Comparison of ENCODE assay signal across 16 mouse cellular contexts in genomic region chr7:139399572-139399971, GRCm38 (mm10). TPM values are rescaled to one million over a fixed set of nuclear protein-coding genes. Genes with fewer than 3 reads are reported as not detected.
DNase-seq lines count a peak whose midpoint lies in the region; ATAC-seq and TF ChIP-seq lines count a peak whose summit lies in the region.
"Had no signal": no experiment of that assay in that cellular context is flagged by ENCODE, and none has a peak within 500 bp of the region (broad histone marks: within the 10 kb centered on the region; RNA-seq: fewer than 3 reads in every experiment).

No protein-coding gene starts in this region.

- no peak for TF ChIP-seq EP300 in lung, postnatal 0 days (IDR thresholded peaks at IDR 0.05)

- no peaks in the 10 kb centered on the region for H3K27me3 ChIP-seq in lung, postnatal 0 days (replicated peaks; ENCODE audit: insufficient read depth, low read length)
- H3K27me3 ChIP-seq in small intestine, adult 2 months (ENCODE audit: control insufficient read depth, insufficient read depth, low read length) = no peaks in the 10 kb centered on the region
- H3K27me3 ChIP-seq: embryonic facial prominence, embryonic 13.5 days; forebrain, embryonic 13.5 days; heart, embryonic 12.5 days; hindbrain, embryonic 15.5 days had no signal

- TF ChIP-seq POLR2A in small intestine, adult 2 months (IDR thresholded peaks at IDR 0.05; ENCODE audit: low read depth, low read length) = no peak

- 61% methylated on average over 4 of the region's 4 CpGs for WGBS in lung, postnatal 0 days
- 27% methylated on average over 4 of the region's 4 CpGs for WGBS in small intestine, adult 2 months

- H3K4me2 ChIP-seq in lung, postnatal 0 days (replicated peaks; ENCODE audit: low read depth, low read length) = no peak overlapping the region
- H3K4me2 ChIP-seq: embryonic facial prominence, embryonic 13.5 days; forebrain, embryonic 13.5 days; heart, embryonic 12.5 days; hindbrain, embryonic 15.5 days had no signal

- no peaks in the 10 kb centered on the region for H3K36me3 ChIP-seq in lung, postnatal 0 days (ENCODE audit: insufficient read depth, low read length)
- no peaks in the 10 kb centered on the region; the same call in 1 of the 2 replicates for H3K36me3 ChIP-seq in small intestine, adult 2 months (ENCODE audit: control insufficient read depth, insufficient read depth, low read length)
- H3K36me3 ChIP-seq: embryonic facial prominence, embryonic 13.5 days; heart, embryonic 12.5 days; hindbrain, embryonic 15.5 days had no signal

- peak; percentile 44 for DNase-seq in cerebellum, adult 11-12 months
- DNase-seq in cerebellum, adult 8-10 months = no peak
- no peak for DNase-seq in lung, postnatal 0 days (ENCODE audit: low spot score)
- DNase-seq in lung, adult 18-20 months = no peak
- DNase-seq in 416B (ENCODE audit: low read depth) = peak; percentile 26
- DNase-seq in adrenal gland, postnatal 25 days = no peak
- DNase-seq: cerebellum, adult 11 months; cerebellum, adult 9-11 months; cerebellum, postnatal 36 days; gastrocnemius, adult 2 months; gastrocnemius, postnatal 25 days had no signal

- H3K9me3 ChIP-seq in lung, postnatal 0 days (ENCODE audit: low read length) = no peaks in the 10 kb centered on the region
- H3K9me3 ChIP-seq: embryonic facial prominence, embryonic 13.5 days; forebrain, embryonic 13.5 days; heart, embryonic 12.5 days; hindbrain, embryonic 15.5 days had no signal

- H3K9ac ChIP-seq in lung, postnatal 0 days (replicated peaks; ENCODE audit: low read depth) = no peak overlapping the region
- H3K9ac ChIP-seq: embryonic facial prominence, embryonic 13.5 days; forebrain, embryonic 13.5 days; heart, embryonic 12.5 days; hindbrain, embryonic 15.5 days had no signal

- TF ChIP-seq CTCF in lung, postnatal 0 days (IDR thresholded peaks at IDR 0.05) = no peak
- no peak for TF ChIP-seq CTCF in small intestine, adult 2 months (IDR thresholded peaks at IDR 0.05; ENCODE audit: extremely low read depth, insufficient read length, insufficient replicate concordance, low read depth, low read length)

- no peak overlapping the region for H3K4me3 ChIP-seq in lung, postnatal 0 days (ENCODE audit: low read depth, low read length)
- H3K4me3 ChIP-seq in small intestine, adult 2 months (ENCODE audit: low read depth, low read length) = no peak overlapping the region
- H3K4me3 ChIP-seq: embryonic facial prominence, embryonic 13.5 days; forebrain, embryonic 13.5 days; gastrocnemius, adult 2 months; heart, embryonic 12.5 days; hindbrain, embryonic 15.5 days had no signal

- peaks cover 45% of the 10 kb centered on the region for H3K4me1 ChIP-seq in lung, postnatal 0 days (ENCODE audit: insufficient read depth, low read depth, low read length)
- H3K4me1 ChIP-seq in small intestine, adult 2 months (ENCODE audit: control insufficient read depth, insufficient read depth, insufficient read length, low read length) = peaks cover 59% of the 10 kb centered on the region

- ATAC-seq in lung, postnatal 0 days = no peak

- peak overlapping the region; percentile 47; the same call in 1 of the 2 replicates for H3K27ac ChIP-seq in lung, postnatal 0 days (ENCODE audit: low read length)
- 0 out of 2 replicates have a peak overlapping the region, but pooled peaks have one; percentile 4 for H3K27ac ChIP-seq in small intestine, adult 2 months (ENCODE audit: insufficient read depth, low read depth, low read length)
- H3K27ac ChIP-seq: embryonic facial prominence, embryonic 13.5 days; forebrain, embryonic 13.5 days; gastrocnemius, adult 2 months; hindbrain, embryonic 15.5 days had no signal

RNA-seq across cellular contexts. Expression of gene Inpp5a, which starts 10.7 kb away (rescaled TPM):
- polyA plus RNA-seq in lung, postnatal 0 days (2015; fragmentation: Nextera tagmentation; extraction: Ambion mirVana) = 41.3 and 44.8 TPM in 2 replicates
- polyA plus RNA-seq in small intestine, adult 2 months (2012; rRNA removed) = 21.5 and 56.6 TPM in 2 replicates
- total RNA-seq in adrenal gland, postnatal 25 days (2021) = 67.4 and 93.7 TPM in 2 replicates

Comparison
In these comparisons a context has a peak if more than half of its experiments do, and no peak if none do; other contexts are left out.
1. DNase-seq: peak in cerebellum, adult 11-12 months (single experiment) and 416B (single experiment); none in cerebellum, adult 8-10 months (single experiment), lung, postnatal 0 days (single experiment), lung, adult 18-20 months (0 of 2) and adrenal gland, postnatal 25 days (single experiment).